Mouse (Mus musculus): Measurements from ENCODE around the gene Dhx58.

DNA sequence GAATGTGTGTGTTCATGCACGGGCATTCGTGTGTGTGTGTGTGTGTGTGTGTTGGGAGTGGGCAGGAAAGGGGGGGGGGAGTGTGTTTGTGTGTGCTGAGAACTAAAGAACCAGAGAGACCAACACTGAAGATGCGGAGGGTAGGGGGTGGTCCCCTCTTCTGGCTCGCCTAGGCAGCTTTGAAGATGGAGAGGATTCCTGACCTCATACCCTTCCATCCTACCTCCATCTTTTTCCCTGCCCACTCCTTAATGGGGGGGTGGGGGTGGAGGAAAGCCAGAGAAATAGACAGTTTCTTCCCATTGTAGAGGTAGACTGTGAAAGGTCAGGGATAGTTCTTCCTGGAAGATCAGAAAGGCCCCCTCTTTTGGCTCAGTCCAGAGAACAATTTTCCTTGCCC lies 9.1 kb upstream of the Dhx58 start:
- TF ChIP-seq CTCF (IDR thresholded peaks at IDR 0.05; ENCODE audit: low read depth) (no peak), EP300 (IDR thresholded peaks at IDR 0.05; ENCODE audit: low read depth) (no peak)

Data from liver, postnatal 0 days (tissue).